Mouse (Mus musculus) left cerebral cortex, postnatal 14 days (tissue): ENCODE results near the gene Rbm47. TPM values are rescaled to one million over a fixed set of nuclear protein-coding genes. Genes with fewer than 3 reads are reported as not detected.
A peak's percentile ranks its signal among the peaks of the same experiment; 100 is the strongest.

Source experiments
- DNase-seq, 2 experiments: peaks; one replicate each; pipeline ENCODE4 v3.0.0; 2021 to 2022; ENCODE audit warnings: low spot score in 2 of 2, mixed read lengths in 1 of 2
- intact Hi-C: fragments of 180-260 bp; cut with DNase I; formaldehyde crosslinking; loops from one replicate; pipeline ENCODE4 v1.15.1; 2025
- total RNA-seq, 2 experiments: library from RNA; stranded (reverse); gene quantifications; 2 replicates each; pipeline ENCODE4 v1.2.3; 2021

Rbm47 gene
- total RNA-seq, 2 experiments from 2014 or later = 1.2 to 1.6 TPM

- peak in 1 of 2 experiments; percentile 26 for DNase-seq
- intact Hi-C loops = no loop called here
Measured at GRCm38 (mm10) chr5:66076685-66077301, 96.1 kb downstream of the Rbm47 start.

- intact Hi-C loops = no loop called here
- no peak for DNase-seq
Measured at GRCm38 (mm10) chr5:66075906-66076305, 97.0 kb downstream of the Rbm47 start.

DNA sequence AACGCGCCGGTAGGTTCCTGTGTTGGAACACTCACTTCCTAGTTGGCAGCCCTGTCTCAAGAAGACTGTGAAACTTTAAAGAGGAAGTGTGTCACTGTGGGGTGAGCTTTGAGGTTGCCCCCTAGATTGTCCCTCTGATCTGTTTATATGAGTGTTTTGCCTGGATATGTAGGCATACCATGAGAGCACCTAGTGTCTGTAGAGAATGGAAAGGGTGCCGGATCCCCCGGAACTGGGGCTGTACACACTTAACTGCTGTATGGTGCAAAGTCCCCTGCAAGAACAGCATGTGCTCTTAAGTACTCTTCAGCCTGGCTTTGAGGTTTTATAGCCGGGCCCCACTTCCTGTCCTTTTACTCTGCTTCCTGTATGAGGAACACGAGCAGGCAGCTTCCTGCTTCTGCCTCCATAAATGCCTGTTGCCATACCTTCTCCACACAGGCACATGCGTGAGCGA is 97.9 kb downstream of the Rbm47 start:
- DNase-seq = peak in 1 of 2 experiments; percentile 30
- intact Hi-C loops = no loop called here

- intact Hi-C loops = no loop called here
- no peak for DNase-seq
Measured at GRCm38 (mm10) chr5:66074235-66074634, 98.7 kb downstream of the Rbm47 start.

- no peak for DNase-seq
- intact Hi-C loops = no loop called here
Measured at GRCm38 (mm10) chr5:66073604-66074164, 99.2 kb downstream of the Rbm47 start.

- DNase-seq = no peak
- intact Hi-C loops = no loop called here
Measured at GRCm38 (mm10) chr5:66071722-66072121, 101.2 kb downstream of the Rbm47 start.

DNA sequence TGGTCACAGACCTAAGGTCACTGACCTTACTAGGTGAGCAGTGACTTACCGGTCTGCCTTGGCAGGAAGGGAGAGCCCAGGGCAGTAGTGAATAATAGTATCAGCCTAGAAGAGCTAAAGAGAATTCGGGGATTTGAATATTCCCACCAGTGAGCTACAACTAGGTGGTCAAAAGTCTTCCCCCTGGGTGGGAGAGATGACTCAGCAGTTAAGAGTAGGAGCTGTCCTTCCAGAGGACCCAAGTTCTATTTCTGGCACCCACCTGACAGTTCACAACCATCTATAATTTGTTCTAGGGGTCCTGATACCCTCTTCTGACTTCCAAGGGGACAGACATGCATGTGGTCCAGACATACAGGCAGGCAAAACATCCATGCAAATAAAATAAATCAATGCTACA is 102.6 kb downstream of the Rbm47 start:
- intact Hi-C loops = no loop called here
- no peak for DNase-seq

DNA sequence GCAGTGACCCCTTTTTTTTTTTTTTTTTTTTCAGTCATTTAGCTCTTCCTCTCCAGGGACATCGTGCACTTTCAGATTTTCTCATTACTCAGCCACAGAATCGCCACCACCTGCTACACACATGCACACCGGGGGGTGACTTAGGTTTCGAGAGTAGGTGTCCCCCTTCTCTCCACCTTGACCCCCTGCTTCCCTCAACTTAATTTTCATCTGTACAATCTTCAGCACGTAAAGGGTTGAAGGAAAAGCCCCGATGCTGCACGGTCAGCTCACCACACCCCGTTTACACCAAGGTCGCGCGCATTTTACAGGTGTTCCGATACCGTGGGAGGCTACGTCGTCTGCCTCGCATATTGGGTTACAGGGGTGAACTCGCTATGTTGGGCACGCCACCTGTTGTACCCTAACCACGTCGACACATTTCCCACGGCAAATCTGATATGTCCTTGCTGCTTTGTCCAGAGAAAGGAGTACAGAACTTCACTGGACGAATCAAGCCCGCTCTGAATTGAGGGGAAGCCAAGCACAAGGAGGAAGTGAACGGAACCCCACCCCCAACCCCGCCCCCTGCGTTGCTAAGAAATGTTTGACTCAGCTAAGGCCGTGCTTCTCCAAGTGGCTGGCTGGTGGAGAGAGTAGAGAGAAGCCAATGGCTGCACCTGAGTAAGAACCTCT is 103.3 kb downstream of the Rbm47 start:
- intact Hi-C loops = no loop called here
- DNase-seq = peak; percentile 18 to 25

- DNase-seq = no peak
- intact Hi-C loops = no loop called here
Measured at GRCm38 (mm10) chr5:66069133-66069469, 103.8 kb downstream of the Rbm47 start.

DNA sequence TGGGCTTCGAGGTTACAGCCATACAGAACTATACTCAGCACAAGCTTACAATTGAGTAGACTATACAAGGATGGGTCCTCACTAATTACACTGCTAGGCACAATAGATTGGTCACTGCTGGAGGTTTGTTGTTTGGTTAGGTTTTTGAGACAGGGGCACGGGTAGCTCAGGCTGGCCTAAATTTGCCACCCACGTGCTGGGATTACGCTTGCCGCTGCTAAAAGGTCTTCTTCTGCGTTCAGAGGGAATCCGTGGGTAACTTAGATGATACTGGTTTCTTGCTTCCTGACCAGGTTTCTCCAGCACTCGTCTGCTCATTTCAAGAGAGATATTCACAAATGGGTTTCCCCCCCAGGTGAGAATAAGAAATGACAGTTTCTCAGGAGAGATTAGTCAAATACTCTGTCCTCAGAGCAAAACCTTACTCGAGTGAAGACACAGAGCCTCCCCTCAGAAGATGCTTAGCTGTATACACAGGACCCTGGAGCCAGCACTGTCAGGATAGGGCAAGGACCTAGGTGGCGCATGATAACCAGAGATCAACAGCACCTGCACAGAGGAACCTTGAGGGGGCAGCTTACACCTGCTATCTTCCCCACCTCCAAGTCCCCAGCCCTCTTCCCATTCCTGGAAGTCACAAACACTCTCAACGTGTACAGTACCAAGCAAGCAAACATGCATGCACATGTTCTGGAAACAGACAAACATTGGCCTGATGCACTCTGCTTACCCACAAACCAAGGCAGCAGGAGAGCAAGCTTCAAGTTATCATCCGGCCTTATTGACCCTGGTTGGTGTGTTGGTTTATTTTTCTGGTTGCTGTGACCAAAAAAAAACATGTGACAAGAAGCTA is 104.6 kb downstream of the Rbm47 start:
- intact Hi-C loops = no loop called here
- DNase-seq = no peak

GRCm38 (mm10) chr5:66067219-66067618 is 105.7 kb downstream of the Rbm47 start:
- intact Hi-C loops = no loop called here
- DNase-seq = peak in 1 of 2 experiments; percentile 29

DNA sequence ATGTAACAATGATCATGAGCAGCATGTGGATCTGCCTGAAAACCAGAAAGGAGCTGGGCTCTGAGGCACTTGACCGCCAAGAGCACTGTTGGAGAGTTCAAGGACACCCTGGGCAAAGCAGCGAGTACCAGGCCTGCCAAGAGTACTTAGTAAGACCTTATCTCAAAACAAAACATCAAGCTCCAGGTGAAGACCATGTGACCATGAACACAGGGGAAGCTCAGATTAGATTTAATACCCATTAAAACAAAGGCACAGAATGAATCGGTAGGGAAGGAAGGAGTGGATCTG is 110.0 kb downstream of the Rbm47 start:
- no peak for DNase-seq
- intact Hi-C loops = no loop called here

GRCm38 (mm10) chr5:66062046-66062929 is 110.6 kb downstream of the Rbm47 start:
- no peak for DNase-seq
- intact Hi-C loops = no loop called here

DNA sequence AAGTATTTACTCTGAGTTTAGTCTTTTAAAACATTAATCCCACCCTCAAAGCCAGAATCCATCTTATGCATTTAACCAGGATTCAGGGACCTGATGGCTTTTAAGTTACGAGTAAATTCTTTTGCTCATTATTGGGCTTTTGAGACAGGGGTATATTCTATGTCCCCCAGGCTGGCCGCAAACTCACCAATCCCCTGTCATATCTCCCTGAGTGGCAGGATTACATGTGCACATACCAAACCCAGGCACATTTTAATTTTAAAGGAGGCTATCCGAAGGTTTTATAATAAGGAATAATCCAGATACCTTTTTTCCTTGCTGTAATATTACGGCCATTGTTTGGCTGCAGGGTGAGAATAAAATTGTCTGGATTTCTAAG is 111.3 kb downstream of the Rbm47 start:
- intact Hi-C loops = no loop called here
- DNase-seq = no peak

DNA sequence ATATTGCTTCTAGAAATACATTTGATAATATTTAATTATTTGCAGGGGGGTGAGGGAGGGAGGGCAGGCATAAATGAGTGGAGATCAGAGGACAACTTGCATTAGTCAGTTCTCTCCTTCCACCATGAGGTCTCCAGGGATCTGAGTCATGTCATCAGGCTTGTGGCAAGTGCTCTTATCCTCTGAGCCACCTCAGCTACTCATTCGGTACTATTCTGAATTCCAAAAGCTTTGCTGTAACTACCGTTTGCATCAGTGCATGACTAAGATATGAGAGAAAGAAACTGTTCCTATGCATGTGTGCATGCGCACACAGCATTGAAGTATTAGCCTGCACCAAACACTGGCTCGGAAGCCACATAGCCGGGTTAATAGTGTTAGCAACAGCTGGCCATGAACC is 114.1 kb downstream of the Rbm47 start:
- no peak for DNase-seq
- intact Hi-C loops = no loop called here

GRCm38 (mm10) chr5:66056680-66057079 is 116.2 kb downstream of the Rbm47 start:
- no peak for DNase-seq
- intact Hi-C loops = no loop called here

- intact Hi-C loops = no loop called here
- no peak for DNase-seq
Measured at GRCm38 (mm10) chr5:66054394-66054793, 118.5 kb downstream of the Rbm47 start.

GRCm38 (mm10) chr5:66052777-66053548 is 120.0 kb downstream of the Rbm47 start:
- intact Hi-C loops = no loop called here
- no peak for DNase-seq

GRCm38 (mm10) chr5:66050841-66051240 is 122.1 kb downstream of the Rbm47 start:
- DNase-seq = no peak
- intact Hi-C loops = no loop called here
